In the genomic region with DNA sequence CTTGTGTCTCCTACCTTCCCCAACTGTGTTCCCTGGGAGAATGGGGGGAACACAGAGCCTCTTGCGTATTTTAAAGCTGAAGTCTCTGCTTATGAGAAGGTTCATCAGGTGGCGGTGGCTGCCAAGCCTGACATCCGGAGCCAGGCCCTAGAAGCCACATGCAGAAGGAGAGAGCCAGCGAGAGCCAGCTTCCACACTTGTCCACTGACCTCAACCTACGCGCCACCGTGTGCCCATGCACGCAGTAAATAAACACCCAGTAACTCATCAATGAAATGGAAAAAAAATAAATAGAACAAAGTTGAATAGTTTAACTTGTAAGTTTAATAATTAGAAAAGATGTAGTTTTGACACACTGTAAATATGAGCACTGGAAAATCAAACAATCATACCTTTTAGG, we compare ENCODE assay signal across 36 mouse cellular contexts. TPM values are rescaled to one million over a fixed set of nuclear protein-coding genes. Genes with fewer than 3 reads are reported as not detected.
"Had no signal": no experiment of that assay in that cellular context is flagged by ENCODE, and none has a peak within 500 bp of the region (broad histone marks: within the 10 kb centered on the region; RNA-seq: fewer than 3 reads in every experiment).

No protein-coding gene starts in this region.

- H3K27ac ChIP-seq: heart, adult 2 months; heart, embryonic 10.5 days; heart, embryonic 13.5 days; heart, embryonic 15.5 days; hindbrain, embryonic 10.5 days; hindbrain, embryonic 12.5 days; hindbrain, embryonic 13.5 days; hindbrain, embryonic 14.5 days; hindbrain, embryonic 15.5 days; hindbrain, postnatal 0 days; intestine, embryonic 15.5 days; kidney, embryonic 15.5 days; kidney, postnatal 0 days; layer of hippocampus, adult 2 months had no signal

- H3K27me3 ChIP-seq: heart, embryonic 15.5 days; intestine, embryonic 15.5 days had no signal

- H3K36me3 ChIP-seq: heart, embryonic 10.5 days; heart, embryonic 12.5 days; heart, embryonic 13.5 days; heart, embryonic 15.5 days; hindbrain, embryonic 12.5 days; hindbrain, embryonic 15.5 days; intestine, embryonic 15.5 days; kidney, embryonic 15.5 days had no signal

- H3K9me3 ChIP-seq: heart, embryonic 10.5 days; heart, embryonic 15.5 days; hindbrain, embryonic 15.5 days; intestine, embryonic 15.5 days had no signal

- H3K4me2 ChIP-seq: heart, embryonic 11.5 days; heart, embryonic 12.5 days; heart, embryonic 13.5 days; heart, embryonic 15.5 days; hindbrain, embryonic 12.5 days; hindbrain, embryonic 13.5 days; hindbrain, embryonic 14.5 days; hindbrain, embryonic 15.5 days; intestine, embryonic 15.5 days; kidney, embryonic 15.5 days had no signal

- ATAC-seq: hindbrain, embryonic 16.5 days; hindbrain, postnatal 0 days; inflammation-experienced regulatory T-cells, adult 6 months; intestine, embryonic 15.5 days; intestine, embryonic 16.5 days; intestine, postnatal 0 days had no signal

- H3K4me1 ChIP-seq: heart, embryonic 10.5 days; heart, embryonic 12.5 days; heart, embryonic 13.5 days; heart, embryonic 15.5 days; kidney, embryonic 15.5 days had no signal

- DNase-seq: heart, adult 18-20 months; heart, adult 2 months; heart, postnatal 10 days; heart, postnatal 14 days; heart, postnatal 36 days; heart, postnatal 4 days; kidney, adult 11 months; kidney, adult 18-20 months; kidney, adult 8-10 months; kidney, postnatal 10 days; kidney, postnatal 14 days; kidney, postnatal 25 days; layer of hippocampus, adult 9-11 months; layer of hippocampus, postnatal 36 days had no signal

- H3K4me3 ChIP-seq: heart, adult 2 months; heart, embryonic 10.5 days; heart, embryonic 12.5 days; heart, embryonic 13.5 days; heart, embryonic 15.5 days; hindbrain, embryonic 10.5 days; hindbrain, embryonic 12.5 days; hindbrain, embryonic 13.5 days; hindbrain, embryonic 15.5 days; intestine, embryonic 15.5 days; kidney, embryonic 15.5 days; layer of hippocampus, adult 2 months had no signal

- H3K9ac ChIP-seq: heart, embryonic 12.5 days; heart, embryonic 13.5 days; heart, embryonic 15.5 days; hindbrain, embryonic 12.5 days; hindbrain, embryonic 13.5 days; hindbrain, embryonic 14.5 days; hindbrain, embryonic 15.5 days; intestine, embryonic 15.5 days; kidney, embryonic 15.5 days had no signal

RNA-seq across cellular contexts. Expression of a gene that starts 21.2 kb away (rescaled TPM):
- total RNA-seq: heart, adult 18-20 months; heart, postnatal 10 days; heart, postnatal 14 days; heart, postnatal 36 days had no signal
- polyA plus RNA-seq: heart, embryonic 15.5 days; heart, embryonic 16.5 days; heart, postnatal 0 days; inflammation-experienced regulatory T-cells, adult 6 months; intestine, embryonic 14.5 days; kidney, postnatal 0 days had no signal
